Mouse (Mus musculus) MEL (cell line): Measurements from ENCODE around the gene Sptlc2. TPM values are rescaled to one million over a fixed set of nuclear protein-coding genes. Genes with fewer than 3 reads are reported as not detected.

Experiments
- DNase-seq: peaks from one replicate; pipeline ENCODE4 v3.0.0; 2011; ENCODE audit warnings: low read depth, low spot score
- H3K27ac ChIP-seq: 2 replicates; pipeline ENCODE4 v1.5.1; 2012; ENCODE audit warnings: low read depth, mild to moderate bottlenecking, control low read depth, low read length, moderate library complexity; ENCODE audit not compliant: control insufficient read depth
- H3K27me3 ChIP-seq, 2 experiments: fragments of 150-350 bp in 1 of 2; sonication (generic) in 1 of 2; 2 replicates each; pipeline ENCODE4 v1.6.1; 2012; ENCODE audit warnings: low read length in 2 of 2, mild to moderate bottlenecking in 2 of 2, improper control_type of control experiment in 1 of 2, moderate library complexity in 1 of 2; ENCODE audit not compliant: insufficient read depth in 2 of 2, control insufficient read depth in 1 of 2
- H3K36me3 ChIP-seq, 2 experiments: 2 replicates each; pipeline ENCODE4 v1.6.1; 2012 to 2014; ENCODE audit warnings: low read length in 2 of 2, improper control_type of control experiment in 1 of 2, inconsistent platforms in 1 of 2, mild to moderate bottlenecking in 1 of 2; ENCODE audit not compliant: insufficient read depth in 2 of 2, control insufficient read depth in 1 of 2
- H3K4me1 ChIP-seq, 2 experiments: fragments of 150-350 bp in 1 of 2; sonication (generic) in 1 of 2; 2 replicates each; pipeline ENCODE4 v1.6.1; 2012; ENCODE audit warnings: low read length in 2 of 2, improper control_type of control experiment in 1 of 2, mild to moderate bottlenecking in 1 of 2; ENCODE audit not compliant: insufficient read depth in 2 of 2, control insufficient read depth in 1 of 2
- H3K4me3 ChIP-seq, 2 experiments: fragments of 150-350 bp in 1 of 2; sonication (generic) in 1 of 2; 2 replicates each; pipeline ENCODE4 v1.5.1; 2012; ENCODE audit warnings: low read depth in 2 of 2, low read length in 2 of 2, mild to moderate bottlenecking in 2 of 2, moderate library complexity in 2 of 2, control low read depth in 1 of 2, improper control_type of control experiment in 1 of 2; ENCODE audit not compliant: control insufficient read depth in 1 of 2, insufficient read depth in 1 of 2
- H3K79me2 ChIP-seq: 2 replicates; pipeline ENCODE4 v1.6.1; 2012; ENCODE audit warnings: mild to moderate bottlenecking, low read length, moderate library complexity; ENCODE audit not compliant: control insufficient read depth, poor library complexity, insufficient read depth
- H3K9ac ChIP-seq: 2 replicates; pipeline ENCODE4 v1.6.1; 2012; ENCODE audit warnings: low read depth, mild to moderate bottlenecking, control low read depth, low read length, moderate library complexity; ENCODE audit not compliant: control insufficient read depth, poor library complexity, severe bottlenecking
- H3K9me3 ChIP-seq: fragments of 150-350 bp; sonication (generic); replicated peaks from 2 replicates; pipeline ENCODE4 v1.6.1; 2012; ENCODE audit warnings: mild to moderate bottlenecking, low read length, improper control_type of control experiment, moderate library complexity; ENCODE audit not compliant: insufficient read depth
- ELF1 ChIP-seq: IDR thresholded peaks from 2 replicates; pipeline ENCODE4 v1.6.1; 2014; ENCODE audit warnings: low read depth, mild to moderate bottlenecking, inconsistent platforms, low read length, improper control_type of control experiment, moderate library complexity
- EP300 ChIP-seq, 2 experiments: IDR thresholded peaks; 2 replicates each; pipeline ENCODE4 v1.6.1; 2011; ENCODE audit warnings: improper control_type of control experiment in 2 of 2, low read length in 2 of 2, low read depth in 1 of 2, mild to moderate bottlenecking in 1 of 2
- GABPA ChIP-seq: IDR thresholded peaks from 2 replicates; pipeline ENCODE4 v1.6.1; 2012; ENCODE audit warnings: low read depth, mild to moderate bottlenecking, inconsistent platforms, low read length, improper control_type of control experiment, moderate library complexity
- GATA1 ChIP-seq: IDR thresholded peaks from 2 replicates; pipeline ENCODE4 v1.6.1; 2011; ENCODE audit warnings: low read depth, low read length, improper control_type of control experiment
- KAT2A ChIP-seq: conservative IDR thresholded peaks from 2 replicates; pipeline ENCODE4 v1.6.1; 2012; ENCODE audit warnings: low read depth, low read length, improper control_type of control experiment, inconsistent platforms
- MAFK ChIP-seq: IDR thresholded peaks from 2 replicates; pipeline ENCODE4 v1.6.1; 2011; ENCODE audit warnings: low read depth, mild to moderate bottlenecking, low read length, improper control_type of control experiment, borderline replicate concordance
- POLR2A ChIP-seq, 2 experiments: IDR thresholded peaks; 2 replicates each; pipeline ENCODE4 v1.6.1; 2011 to 2012; ENCODE audit warnings: low read length in 2 of 2, mild to moderate bottlenecking in 2 of 2, control low read depth in 1 of 2, improper control_type of control experiment in 1 of 2, low read depth in 1 of 2, moderate library complexity in 1 of 2; ENCODE audit not compliant: control insufficient read depth in 1 of 2, insufficient read depth in 1 of 2, poor library complexity in 1 of 2
- POLR2AphosphoS5 ChIP-seq: IDR thresholded peaks from 2 replicates; pipeline ENCODE4 v1.6.1; 2012; ENCODE audit warnings: low read depth, borderline replicate concordance, mild to moderate bottlenecking, inconsistent platforms, low read length, moderate library complexity, mixed read lengths
- RCOR1 ChIP-seq: IDR thresholded peaks from 2 replicates; pipeline ENCODE4 v1.6.1; 2012; ENCODE audit warnings: low read depth, mild to moderate bottlenecking, inconsistent platforms, low read length, improper control_type of control experiment
- TBP ChIP-seq: IDR thresholded peaks from 2 replicates; pipeline ENCODE4 v1.8.0; 2011; ENCODE audit warnings: low read depth, low read length, improper control_type of control experiment
- ZNF384 ChIP-seq: IDR thresholded peaks from 2 replicates; pipeline ENCODE4 v1.6.1; 2012; ENCODE audit warnings: low read depth, mild to moderate bottlenecking, inconsistent platforms, low read length, improper control_type of control experiment
- polyA plus RNA-seq, 2 experiments: library from polyadenylated mRNA; stranded (reverse) in 1 of 2; unstranded in 1 of 2; fragments of >175 nt in 1 of 2; fragments of >200 nt in 1 of 2; gene quantifications; 2 replicates each; pipeline versions ENCODE4 v1.2.1 to v1.2.4; 2012; ENCODE audit warnings: low replicate concordance in 2 of 2, low read depth in 1 of 2; ENCODE audit not compliant: insufficient read length in 2 of 2, insufficient read depth in 1 of 2, missing spikeins in 1 of 2
- total RNA-seq: library from RNA; depleted of rRNA; stranded (reverse); fragments of 300-350 nt; gene quantifications from 2 replicates; pipeline ENCODE4 v1.2.3, GENCODE M21; 2012; rRNA removed

The Sptlc2 gene
- total and polyA plus RNA-seq, 3 experiments: 61.6 to 75.9 TPM; not detected in 1

GRCm38 (mm10) chr12:87266108-87266826, 121.9 kb downstream of the Sptlc2 start, which contains the start of the genes Vipas39 and Ahsa1 (continued):
- no peak for TF ChIP-seq ZNF384
- peak; percentile 98 for TF ChIP-seq KAT2A
- TF ChIP-seq GABPA: no peak

- Histone ChIP-seq H3K27ac (no peak overlapping the region), H3K79me2 (peaks cover 23% of the 10 kb centered on the region), H3K27me3 (no peaks in the 10 kb centered on the region), H3K9ac (peak overlapping the region; percentile 79), H3K4me3 (peak overlapping the region; percentile 68 to 90), H3K36me3 (peaks cover 12 to 16% of the 10 kb centered on the region in 2 experiments), H3K9me3 (no peaks in the 10 kb centered on the region), H3K4me1 (peaks cover 0 to 7% of the 10 kb centered on the region in 2 experiments; a peak in 3 of 4 replicates)
- DNase-seq: no peak
- TF ChIP-seq GATA1 (0 out of 2 replicates have a peak, but pooled peaks have one; percentile 18), POLR2AphosphoS5 (no peak), RCOR1 (peak; percentile 74)
Observed at GRCm38 (mm10) chr12:87265444-87265843, 122.7 kb downstream of the Sptlc2 start.

- no peak overlapping the region for H3K27ac ChIP-seq
- H3K27me3 ChIP-seq: no peaks in the 10 kb centered on the region
- no peaks in the 10 kb centered on the region for H3K79me2 ChIP-seq
- no peak overlapping the region for H3K4me3 ChIP-seq
- DNase-seq: no peak
- H3K9ac ChIP-seq: no peak overlapping the region
- H3K36me3 ChIP-seq: peaks cover 0 to 3% of the 10 kb centered on the region in 2 experiments; a peak in 1 of 4 replicates
- H3K4me1 ChIP-seq: no peaks in the 10 kb centered on the region
- no peaks in the 10 kb centered on the region for H3K9me3 ChIP-seq
- TF ChIP-seq POLR2A (IDR thresholded peaks at IDR 0.05; ENCODE audit: control insufficient read depth in 1 of 2, insufficient read depth in 1 of 2, low read depth in 1 of 2, low read length in 2 of 2, poor library complexity in 1 of 2) (no peak), GABPA (no peak), MAFK (no peak)
Observed at GRCm38 (mm10) chr12:87260562-87260961, 127.6 kb downstream of the Sptlc2 start.

GRCm38 (mm10) chr12:87256629-87257028, 131.5 kb downstream of the Sptlc2 start:
- H3K4me3 ChIP-seq: no peak overlapping the region
- H3K27me3 ChIP-seq: no peaks in the 10 kb centered on the region
- H3K4me1 ChIP-seq: no peaks in the 10 kb centered on the region
- H3K27ac ChIP-seq: no peak overlapping the region
- DNase-seq: peak; percentile 59
- TF ChIP-seq TBP: no peak
- TF ChIP-seq EP300 (IDR thresholded peaks at IDR 0.05; ENCODE audit: low read depth in 1 of 2, low read length in 2 of 2): no peak
- no peak for TF ChIP-seq ELF1
- H3K9me3 ChIP-seq: no peaks in the 10 kb centered on the region
- no peaks in the 10 kb centered on the region for H3K36me3 ChIP-seq
- no peaks in the 10 kb centered on the region for H3K79me2 ChIP-seq
- H3K9ac ChIP-seq: no peak overlapping the region

Other genes with a start within 250 kb of the Sptlc2 start
- gene Gstz1, start 241.2 kb downstream of the Sptlc2 start, total RNA-seq: 16.3 and 18.0 TPM in 2 replicates
- gene Gstz1, start 241.2 kb downstream of the Sptlc2 start, polyA plus RNA-seq: 10 to 100 TPM in 1 of 2 experiments, not detected in 1; 33.3 TPM
- 10.2 and 11.1 TPM in 2 replicates for gene Pomt2, start 240.4 kb downstream of the Sptlc2 start, total RNA-seq
- 10 to 100 TPM in 1 of 2 experiments, not detected in 1; 12.9 TPM for gene Pomt2, start 240.4 kb downstream of the Sptlc2 start, polyA plus RNA-seq
- 0.20 and 0.62 TPM in 2 replicates for gene Samd15, start 188.6 kb downstream of the Sptlc2 start, total RNA-seq
- 10 to 100 TPM in 1 of 2 experiments, not detected in 1; 24.0 TPM for gene Samd15, start 188.6 kb downstream of the Sptlc2 start, polyA plus RNA-seq
- 4.7 and 5.0 TPM in 2 replicates for gene Tmed8, start 187.9 kb downstream of the Sptlc2 start, total RNA-seq
- gene Tmed8, start 187.9 kb downstream of the Sptlc2 start, polyA plus RNA-seq: 1 to 10 TPM in 1 of 2 experiments, not detected in 1; 6.9 TPM
- 0.19 and 0.23 TPM in 2 replicates for gene Noxred1, start 149.6 kb downstream of the Sptlc2 start, total RNA-seq
- gene Noxred1, start 149.6 kb downstream of the Sptlc2 start, polyA plus RNA-seq: under 1 TPM in 1 of 2 experiments, not detected in 1; 0.17 TPM
- gene Vipas39, start 122.1 kb downstream of the Sptlc2 start, total RNA-seq: 18.2 and 19.7 TPM in 2 replicates
- gene Vipas39, start 122.1 kb downstream of the Sptlc2 start, polyA plus RNA-seq: 10 to 100 TPM in 1 of 2 experiments, not detected in 1; 23.0 TPM
- gene Ahsa1, start 121.9 kb downstream of the Sptlc2 start, total RNA-seq: 414 and 424 TPM in 2 replicates
- gene Ahsa1, start 121.9 kb downstream of the Sptlc2 start, polyA plus RNA-seq: 100 to 1,000 TPM in 1 of 2 experiments, not detected in 1; 403 TPM
- gene Ism2, start 88.7 kb downstream of the Sptlc2 start, total RNA-seq: not detected in 2 replicates
- gene Ism2, start 88.7 kb downstream of the Sptlc2 start, polyA plus RNA-seq: not detected
- gene Slirp, start 55.5 kb upstream of the Sptlc2 start, total RNA-seq: 166 and 174 TPM in 2 replicates
- 100 to 1,000 TPM in 1 of 2 experiments, not detected in 1; 182 TPM for gene Slirp, start 55.5 kb upstream of the Sptlc2 start, polyA plus RNA-seq
- gene Alkbh1, start 55.7 kb upstream of the Sptlc2 start, total RNA-seq: 31.4 and 41.4 TPM in 2 replicates
- gene Alkbh1, start 55.7 kb upstream of the Sptlc2 start, polyA plus RNA-seq: 10 to 100 TPM in 1 of 2 experiments, not detected in 1; 48.9 TPM
- 88.1 and 108 TPM in 2 replicates for gene Snw1, start 83.9 kb upstream of the Sptlc2 start, total RNA-seq
- 10 to 100 TPM; 40.8 to 92.1 TPM for gene Snw1, start 83.9 kb upstream of the Sptlc2 start, polyA plus RNA-seq
- not detected in 2 replicates for gene Gm5788, start 106.4 kb upstream of the Sptlc2 start, total RNA-seq
- gene Gm5788, start 106.4 kb upstream of the Sptlc2 start, polyA plus RNA-seq: not detected
- gene Gm8300, start 126.0 kb upstream of the Sptlc2 start, total RNA-seq: not detected in 2 replicates
- gene Gm8300, start 126.0 kb upstream of the Sptlc2 start, polyA plus RNA-seq: under 1 TPM in 1 of 2 experiments, not detected in 1; 0.07 TPM
- not detected in 2 replicates for gene Oog1, start 214.3 kb upstream of the Sptlc2 start, total RNA-seq
- gene Oog1, start 214.3 kb upstream of the Sptlc2 start, polyA plus RNA-seq: not detected
- not detected in 2 replicates for gene Gm4027, start 230.5 kb upstream of the Sptlc2 start, total RNA-seq
- gene Gm4027, start 230.5 kb upstream of the Sptlc2 start, polyA plus RNA-seq: under 1 TPM in 1 of 2 experiments, not detected in 1; 0.06 TPM